Mouse (Mus musculus) neural tube, embryonic 14.5 days (tissue): ENCODE results near the gene Klkb1. TPM values are rescaled to one million over a fixed set of nuclear protein-coding genes. Genes with fewer than 3 reads are reported as not detected.

Experiments used
- ATAC-seq: fragments of 200-750 bp; cut with Nextera tagmentation; 2 replicates; pipeline ENCODE4 v1.8.0; 2017; ENCODE audit warnings: low read depth, mild to moderate bottlenecking, moderate TSS enrichment, moderate library complexity
- H3K27ac ChIP-seq: fragments of 300-500 bp; sonication (generic); 2 replicates; pipeline ENCODE4 v1.5.1; 2014; ENCODE audit warnings: low read depth, mild to moderate bottlenecking, control low read depth, low read length, moderate library complexity, mixed read lengths
- H3K27me3 ChIP-seq: fragments of 300-500 bp; sonication (generic); 2 replicates; pipeline ENCODE4 v1.6.1; 2014; ENCODE audit warnings: low read length; ENCODE audit not compliant: control insufficient read depth, insufficient read depth
- H3K36me3 ChIP-seq: fragments of 300-500 bp; sonication (generic); 2 replicates; pipeline ENCODE4 v1.6.1; 2014; ENCODE audit warnings: low read length, mixed read lengths; ENCODE audit not compliant: control insufficient read depth, insufficient read depth
- H3K4me1 ChIP-seq: fragments of 300-500 bp; sonication (generic); 2 replicates; pipeline ENCODE4 v1.6.1; 2014; ENCODE audit warnings: low read length; ENCODE audit not compliant: control insufficient read depth, insufficient read depth
- H3K4me2 ChIP-seq: fragments of 300-500 bp; sonication (generic); 2 replicates; pipeline ENCODE4 v1.6.1; 2014; ENCODE audit warnings: mild to moderate bottlenecking, low read depth, low read length, control low read depth
- H3K4me3 ChIP-seq: fragments of 300-500 bp; sonication (generic); 2 replicates; pipeline ENCODE4 v1.5.1; 2014; ENCODE audit warnings: low read depth, low read length, control low read depth, mixed read lengths
- H3K9ac ChIP-seq: fragments of 300-500 bp; sonication (generic); replicated peaks from 2 replicates; pipeline ENCODE4 v1.6.1; 2014; ENCODE audit warnings: low read depth, mild to moderate bottlenecking, control low read depth, low read length, mixed read lengths
- H3K9me3 ChIP-seq: fragments of 300-500 bp; sonication (generic); 2 replicates; pipeline ENCODE4 v1.6.1; 2016; ENCODE audit warnings: low read length; ENCODE audit not compliant: control insufficient read depth
- WGBS: fragments of 180-500 bp; shearing (Covaris S2); extraction: QIAGEN DNeasy Blood & Tissue Kit; methylation state at CpG from one replicate; pipeline ENCODE4 v1.1.7; 2014; 5-methylcytosine and 5-hydroxymethylcytosine counted together
- polyA plus RNA-seq: library from polyadenylated mRNA; unstranded; fragments of >200 nt; fragmentation: Nextera tagmentation; extraction: Ambion mirVana; gene quantifications from 2 replicates; pipeline ENCODE4 v1.2.1, GENCODE M21; 2014

Klkb1 gene
- polyA plus RNA-seq, 1 experiment from 2014 or later: 0.13 TPM

- 85% methylated on average over 4 of the region's 4 CpGs for WGBS
Observed at GRCm38 (mm10) chr8:45324151-45324550, 29.5 kb upstream of the Klkb1 start.

DNA sequence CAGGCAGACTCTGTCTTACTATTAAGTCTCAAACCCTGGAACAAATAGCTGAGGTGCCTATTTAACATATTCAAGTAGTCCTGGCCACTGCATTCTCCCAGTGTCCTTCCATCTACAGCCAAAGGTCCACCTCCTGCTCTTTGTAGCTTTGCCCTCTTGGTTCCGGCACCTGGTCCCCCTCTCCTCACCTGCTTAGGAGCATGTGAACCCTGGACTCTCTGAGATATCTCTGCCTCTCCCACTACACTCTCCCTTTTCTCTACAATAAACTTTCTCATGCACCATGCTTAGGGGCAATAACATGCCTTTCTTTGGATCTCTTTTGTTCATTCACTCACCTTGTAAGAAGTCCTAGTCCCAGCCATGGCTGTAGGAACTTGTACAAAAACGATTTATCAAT lies 26.7 kb upstream of the Klkb1 start:
- Histone ChIP-seq H3K27me3 (no peaks in the 10 kb centered on the region), H3K27ac (no peak overlapping the region), H3K4me2 (no peak overlapping the region), H3K36me3 (no peaks in the 10 kb centered on the region), H3K4me1 (no peaks in the 10 kb centered on the region), H3K9me3 (no peaks in the 10 kb centered on the region), H3K4me3 (no peak overlapping the region), H3K9ac (no peak overlapping the region)
- 89% methylated on average over 2 of the region's 2 CpGs for WGBS
- no peak for ATAC-seq

More at GRCm38 (mm10) chr8:45324151-45324550, 29.5 kb upstream of the Klkb1 start:
- no peak overlapping the region for H3K27ac ChIP-seq
- H3K9ac ChIP-seq: no peak overlapping the region
- H3K4me1 ChIP-seq: no peaks in the 10 kb centered on the region
- H3K36me3 ChIP-seq: no peaks in the 10 kb centered on the region
- H3K27me3 ChIP-seq: no peaks in the 10 kb centered on the region
- H3K9me3 ChIP-seq: no peaks in the 10 kb centered on the region
- no peak overlapping the region for H3K4me3 ChIP-seq
- H3K4me2 ChIP-seq: no peak overlapping the region
- no peak for ATAC-seq

GRCm38 (mm10) chr8:45320930-45321329 lies 26.3 kb upstream of the Klkb1 start:
- Histone ChIP-seq H3K27ac (no peak overlapping the region), H3K9me3 (no peaks in the 10 kb centered on the region), H3K4me3 (no peak overlapping the region), H3K4me1 (no peaks in the 10 kb centered on the region), H3K4me2 (no peak overlapping the region), H3K27me3 (no peaks in the 10 kb centered on the region), H3K36me3 (no peaks in the 10 kb centered on the region), H3K9ac (no peak overlapping the region)
- WGBS: 76% methylated on average over 1 of the region's 1 CpGs
- ATAC-seq: no peak

- Histone ChIP-seq H3K9me3 (no peaks in the 10 kb centered on the region), H3K27me3 (no peaks in the 10 kb centered on the region), H3K27ac (no peak overlapping the region), H3K4me2 (no peak overlapping the region), H3K4me1 (no peaks in the 10 kb centered on the region), H3K9ac (no peak overlapping the region), H3K4me3 (no peak overlapping the region), H3K36me3 (no peaks in the 10 kb centered on the region)
- 92% methylated on average over 4 of the region's 4 CpGs for WGBS
- ATAC-seq: no peak
Observed at GRCm38 (mm10) chr8:45310967-45311366, 16.3 kb upstream of the Klkb1 start.

DNA sequence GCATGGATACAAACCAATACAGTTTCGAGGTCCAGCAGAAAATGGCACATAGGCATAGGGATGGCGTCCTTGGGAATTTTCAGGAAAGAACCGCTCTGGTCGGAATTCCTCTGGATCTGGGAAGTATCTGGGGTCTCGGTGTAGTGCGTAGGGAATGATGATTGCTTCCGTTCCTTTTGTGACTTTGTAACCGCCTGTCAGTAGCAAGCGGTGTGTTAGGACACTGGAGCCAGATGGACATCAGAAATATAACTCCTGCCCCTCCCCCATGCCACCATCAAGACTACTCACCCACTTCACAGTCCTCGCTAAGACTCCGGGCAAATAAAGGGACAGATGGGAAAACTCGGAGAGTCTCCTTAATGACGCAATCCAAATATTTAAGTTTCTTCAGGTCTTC lies 13.7 kb upstream of the Klkb1 start, which contains the start of gene Gm45753:
TSS of gene Gm45753 (minus strand) at position 101 of the 400 bp plus-strand sequence.
- Histone ChIP-seq H3K36me3 (no peaks in the 10 kb centered on the region), H3K9ac (no peak within 1 kb of the TSS), H3K27me3 (no peaks in the 10 kb centered on the region), H3K4me1 (no peaks in the 10 kb centered on the region), H3K4me2 (no peak within 1 kb of the TSS), H3K9me3 (no peaks in the 10 kb centered on the region), H3K4me3 (no peak within 1 kb of the TSS), H3K27ac (no peak within 1 kb of the TSS)
- no peak for ATAC-seq
- WGBS: 90% methylated on average over 13 of the region's 13 CpGs

- H3K9me3 ChIP-seq: no peaks in the 10 kb centered on the region
- no peaks in the 10 kb centered on the region for H3K36me3 ChIP-seq
- no peak for ATAC-seq
- no peak overlapping the region for H3K9ac ChIP-seq
- H3K4me3 ChIP-seq: no peak overlapping the region
- 55% methylated on average over 1 of the region's 1 CpGs for WGBS
- no peaks in the 10 kb centered on the region for H3K4me1 ChIP-seq
- H3K4me2 ChIP-seq: no peak overlapping the region
- no peak overlapping the region for H3K27ac ChIP-seq
- no peaks in the 10 kb centered on the region for H3K27me3 ChIP-seq
Observed at GRCm38 (mm10) chr8:45305479-45305878, 10.8 kb upstream of the Klkb1 start.

DNA sequence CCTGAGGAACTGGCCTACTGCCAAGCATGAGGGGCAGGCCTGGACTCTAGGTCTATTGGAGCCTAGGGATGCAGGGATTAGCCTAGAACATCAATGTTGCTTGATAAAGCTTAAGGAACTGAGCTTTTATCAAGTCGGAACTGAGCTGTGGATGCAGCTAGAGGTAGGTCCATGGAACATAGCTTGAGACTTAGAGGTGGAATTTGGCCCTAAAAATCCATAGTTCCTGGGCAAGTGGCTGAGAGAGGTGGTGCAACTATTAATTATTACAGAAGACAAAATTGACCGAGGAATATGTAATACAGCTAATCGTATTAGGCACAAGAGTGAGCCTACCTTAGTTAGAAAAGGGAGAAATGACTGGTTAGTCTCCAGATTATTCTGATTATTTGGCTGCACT lies 9.7 kb upstream of the Klkb1 start:
- ATAC-seq: no peak
- Histone ChIP-seq H3K4me3 (no peak overlapping the region), H3K9ac (no peak overlapping the region), H3K27me3 (no peaks in the 10 kb centered on the region), H3K4me1 (no peaks in the 10 kb centered on the region), H3K27ac (no peak overlapping the region), H3K9me3 (no peaks in the 10 kb centered on the region), H3K36me3 (no peaks in the 10 kb centered on the region), H3K4me2 (no peak overlapping the region)
- 90% methylated on average over 3 of the region's 3 CpGs for WGBS

DNA sequence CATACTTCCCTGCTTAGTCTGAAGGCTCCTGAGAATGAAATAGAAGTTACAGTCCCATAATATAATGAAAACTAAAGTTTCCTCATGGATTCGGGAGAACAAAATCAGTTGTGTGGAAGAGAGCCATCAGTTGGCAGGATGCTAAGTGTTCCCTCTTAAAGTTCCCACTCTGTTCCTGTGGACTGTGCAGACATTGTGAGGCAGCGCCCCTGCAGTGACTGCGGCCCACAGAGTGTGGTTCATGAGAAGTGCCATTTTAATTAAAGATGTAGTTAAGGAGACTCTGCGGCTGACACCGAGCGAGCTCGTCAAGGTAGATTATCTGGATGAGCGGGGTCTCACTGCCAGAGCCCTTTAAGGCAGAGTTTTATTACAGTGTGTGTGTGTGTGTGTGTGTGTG lies 7.7 kb upstream of the Klkb1 start:
- 52% methylated on average over 8 of the region's 8 CpGs for WGBS
- no peak overlapping the region for H3K27ac ChIP-seq
- H3K4me3 ChIP-seq: no peak overlapping the region
- H3K9ac ChIP-seq: no peak overlapping the region
- H3K4me2 ChIP-seq: no peak overlapping the region
- no peaks in the 10 kb centered on the region for H3K27me3 ChIP-seq
- no peaks in the 10 kb centered on the region for H3K9me3 ChIP-seq
- ATAC-seq: peak; percentile 34; the same call in 1 of the 2 replicates
- no peaks in the 10 kb centered on the region for H3K4me1 ChIP-seq
- H3K36me3 ChIP-seq: no peaks in the 10 kb centered on the region

DNA sequence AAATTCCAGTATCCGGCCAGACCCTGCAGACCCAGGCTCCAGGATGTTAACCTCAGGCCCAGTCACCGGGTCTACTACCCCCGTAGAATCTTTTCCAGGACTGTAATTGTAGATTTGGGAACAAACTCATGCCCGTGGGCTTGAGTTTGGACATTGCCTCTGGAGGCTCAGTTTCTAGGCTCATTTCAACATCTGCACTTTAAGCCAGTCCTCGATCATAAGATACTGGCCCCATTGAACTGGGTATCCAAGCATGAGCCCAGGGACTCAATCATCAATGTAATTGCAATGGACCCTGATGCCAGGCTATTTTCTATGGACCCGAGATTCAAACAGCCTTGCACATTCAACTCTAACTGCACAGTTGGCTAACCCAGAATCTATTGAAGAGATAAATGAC lies 617 bp upstream of the Klkb1 start:
- no peak for ATAC-seq

GRCm38 (mm10) chr8:45291790-45292189 lies 2.9 kb downstream of the Klkb1 start:
- WGBS: 79% methylated on average over 2 of the region's 2 CpGs
- no peak for ATAC-seq
- no peaks in the 10 kb centered on the region for H3K4me1 ChIP-seq
- H3K9ac ChIP-seq: no peak overlapping the region
- H3K27ac ChIP-seq: no peak overlapping the region
- H3K9me3 ChIP-seq: no peaks in the 10 kb centered on the region
- H3K36me3 ChIP-seq: no peaks in the 10 kb centered on the region
- no peak overlapping the region for H3K4me3 ChIP-seq
- no peaks in the 10 kb centered on the region for H3K27me3 ChIP-seq
- H3K4me2 ChIP-seq: no peak overlapping the region

More for the DNA sequence above, 617 bp upstream of the Klkb1 start:
- no peaks in the 10 kb centered on the region for H3K4me1 ChIP-seq
- H3K9ac ChIP-seq: no peak overlapping the region
- no peak overlapping the region for H3K4me3 ChIP-seq
- H3K27ac ChIP-seq: no peak overlapping the region
- 90% methylated on average over 6 of the region's 6 CpGs for WGBS
- H3K4me2 ChIP-seq: no peak overlapping the region
- no peaks in the 10 kb centered on the region for H3K36me3 ChIP-seq
- no peaks in the 10 kb centered on the region for H3K27me3 ChIP-seq
- no peaks in the 10 kb centered on the region for H3K9me3 ChIP-seq
